Comparison of ENCODE assay signal across 8 mouse cellular contexts in the genomic region with DNA sequence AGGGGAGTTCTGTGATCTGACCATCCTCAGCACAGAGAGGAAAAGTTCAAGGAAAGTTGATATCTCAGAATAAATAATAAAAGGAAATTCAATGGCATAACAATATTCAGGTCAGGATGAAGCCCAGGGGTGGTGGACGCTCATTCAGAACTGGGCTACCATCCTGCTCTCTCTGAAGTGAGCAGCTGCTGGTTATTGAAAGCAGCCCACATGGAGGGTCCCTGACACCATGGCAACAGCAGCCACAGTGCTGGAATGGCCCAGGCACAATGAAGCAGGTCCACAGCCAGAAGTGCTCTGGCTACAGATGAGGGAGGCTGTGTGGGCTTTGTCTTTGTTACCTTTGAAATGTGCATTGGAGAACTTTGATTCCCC. TPM values are rescaled to one million over a fixed set of nuclear protein-coding genes. Genes with fewer than 3 reads are reported as not detected.
DNase-seq lines count a peak whose midpoint lies in the region; ATAC-seq and TF ChIP-seq lines count a peak whose summit lies in the region.

No protein-coding gene starts in this region.

- 3% methylated on average over 1 of the region's 1 CpGs for WGBS in hindbrain, embryonic 12.5 days
- whole genome bisulfite sequencing in midbrain, embryonic 14.5 days, result 0% methylated on average over 1 of the region's 1 CpGs
- WGBS in lung, adult 2 months, result 61% methylated on average over 1 of the region's 1 CpGs

- ATAC-seq in hindbrain, embryonic 12.5 days (ENCODE audit: low FRiP score), result peak; percentile 98
- ATAC-seq in midbrain, embryonic 14.5 days (ENCODE audit: low FRiP score, low TSS enrichment), result peak; percentile 82
- ATAC-seq in CD4-positive, CD25-positive, alpha-beta regulatory T cell, adult 4 months, result no peak

- no peak overlapping the region for H3K4me2 ChIP-seq in hindbrain, embryonic 12.5 days (replicated peaks)
- no peak overlapping the region for H3K4me2 ChIP-seq in midbrain, embryonic 14.5 days (ENCODE audit: low read length)

- no peaks in the 10 kb centered on the region for H3K9me3 ChIP-seq in hindbrain, embryonic 12.5 days (replicated peaks)
- no peaks in the 10 kb centered on the region for H3K9me3 ChIP-seq in midbrain, embryonic 14.5 days (ENCODE audit: control insufficient read depth, low read length)

- TF ChIP-seq CTCF in lung, adult 2 months (IDR thresholded peaks at IDR 0.05; ENCODE audit: insufficient read depth, low read length), result no peak

- no peak overlapping the region for H3K9ac ChIP-seq in hindbrain, embryonic 12.5 days
- H3K9ac ChIP-seq in midbrain, embryonic 14.5 days (replicated peaks; ENCODE audit: low read length), result no peak overlapping the region

- H3K36me3 ChIP-seq in hindbrain, embryonic 12.5 days, result no peaks in the 10 kb centered on the region
- H3K36me3 ChIP-seq in midbrain, embryonic 14.5 days (ENCODE audit: control insufficient read depth, insufficient read depth, low read length), result no peaks in the 10 kb centered on the region

- H3K4me3 ChIP-seq in hindbrain, embryonic 12.5 days, result no peak overlapping the region
- H3K4me3 ChIP-seq in midbrain, embryonic 14.5 days (replicated peaks; ENCODE audit: low read depth, low read length), result no peak overlapping the region
- no peak overlapping the region for H3K4me3 ChIP-seq in lung, adult 2 months (replicated peaks; ENCODE audit: extremely low read depth, low read depth, low read length)

- H3K4me1 ChIP-seq in hindbrain, embryonic 12.5 days, result peaks cover 23% of the 10 kb centered on the region
- H3K4me1 ChIP-seq in midbrain, embryonic 14.5 days (ENCODE audit: control insufficient read depth, insufficient read depth, low read length), result peaks cover 21% of the 10 kb centered on the region
- no peaks in the 10 kb centered on the region for H3K4me1 ChIP-seq in lung, adult 2 months (ENCODE audit: control insufficient read depth, insufficient read depth, low read length)

- intact Hi-C loops in heart, postnatal 36 days (cut with DNase I), result no loop called here

- TF ChIP-seq POLR2A in lung, adult 2 months (IDR thresholded peaks at IDR 0.05; ENCODE audit: borderline replicate concordance, extremely low read depth, low read depth, low read length), result no peak

- H3K27ac ChIP-seq in hindbrain, embryonic 12.5 days, result peak overlapping the region; percentile 74
- H3K27ac ChIP-seq in midbrain, embryonic 14.5 days (replicated peaks; ENCODE audit: low read depth, low read length), result peak overlapping the region; percentile 38; the same call in 1 of the 2 replicates

- no peaks in the 10 kb centered on the region for H3K27me3 ChIP-seq in hindbrain, embryonic 12.5 days
- H3K27me3 ChIP-seq in midbrain, embryonic 14.5 days (ENCODE audit: control insufficient read depth, insufficient read depth, low read length), result no peaks in the 10 kb centered on the region

- peak; percentile 11 to 45 for DNase-seq in cerebellum, postnatal 10 days
- no peak for DNase-seq in cerebellum, postnatal 25 days
- peak; percentile 84 for DNase-seq in embryo, embryonic 11 days
- DNase-seq in midbrain, embryonic 14.5 days, result peak; percentile 79
- DNase-seq in lung, adult 2 months, result no peak
- DNase-seq in heart, postnatal 36 days, result no peak

RNA-seq across cellular contexts. Expression of a gene that starts 6.4 kb away (rescaled TPM):
- 19.6 and 20.4 TPM in 2 replicates for polyA plus RNA-seq in hindbrain, embryonic 12.5 days (2016; fragmentation: Nextera tagmentation; extraction: Ambion mirVana)
- polyA plus RNA-seq in midbrain, embryonic 14.5 days (2014; fragmentation: Nextera tagmentation; extraction: Ambion mirVana), result 30.4 and 41.4 TPM in 2 replicates
- 1 to 10 TPM; 1.3 to 3.0 TPM for polyA plus RNA-seq in CD4-positive, CD25-positive, alpha-beta regulatory T cell, adult 4 months (2017; shearing (Covaris generic))
- 1.6 and 3.5 TPM in 2 replicates for polyA plus RNA-seq in lung, adult 2 months (2012; rRNA removed)
- total RNA-seq in heart, postnatal 36 days (2021), result 100 to 1,000 TPM; 103 to 124 TPM

Comparison
In these comparisons a context has a peak if more than half of its experiments do, and no peak if none do; other contexts are left out.
1. DNase-seq: peak in cerebellum, postnatal 10 days (2 of 2), embryo, embryonic 11 days (single experiment) and midbrain, embryonic 14.5 days (single experiment); none in cerebellum, postnatal 25 days (0 of 2), lung, adult 2 months (single experiment) and heart, postnatal 36 days (0 of 2).